Mouse (Mus musculus) heart, embryonic 12.5 days (tissue): ENCODE data around the gene Ptger1. TPM values are rescaled to one million over a fixed set of nuclear protein-coding genes. Genes with fewer than 3 reads are reported as not detected.

ENCODE experiments used
- ATAC-seq: fragments of 200-750 bp; cut with Nextera tagmentation; 2 replicates; pipeline ENCODE4 v1.8.0; 2017; ENCODE audit warnings: moderate TSS enrichment, moderate library complexity; ENCODE audit not compliant: insufficient number of reproducible peaks, low FRiP score
- H3K27ac ChIP-seq: fragments of 300-500 bp; sonication (generic); 2 replicates; pipeline ENCODE4 v1.5.1; 2016; ENCODE audit warnings: mild to moderate bottlenecking, moderate library complexity; ENCODE audit not compliant: poor library complexity, severe bottlenecking
- H3K27me3 ChIP-seq: fragments of 300-500 bp; sonication (generic); replicated peaks from 2 replicates; pipeline ENCODE4 v1.6.1; 2016; ENCODE audit warnings: mild to moderate bottlenecking, moderate library complexity
- H3K36me3 ChIP-seq: fragments of 300-500 bp; sonication (generic); 2 replicates; pipeline ENCODE4 v1.6.1; 2016; ENCODE audit warnings: mild to moderate bottlenecking, moderate library complexity
- H3K4me1 ChIP-seq: fragments of 300-500 bp; sonication (generic); replicated peaks from 2 replicates; pipeline ENCODE4 v1.6.1; 2016; ENCODE audit warnings: mild to moderate bottlenecking
- H3K4me2 ChIP-seq: fragments of 300-500 bp; sonication (generic); 2 replicates; pipeline ENCODE4 v1.6.1; 2016; ENCODE audit warnings: mild to moderate bottlenecking, moderate library complexity
- H3K4me3 ChIP-seq: fragments of 300-500 bp; sonication (generic); 2 replicates; pipeline ENCODE4 v1.5.1; 2016; ENCODE audit warnings: mild to moderate bottlenecking
- H3K9ac ChIP-seq: fragments of 300-500 bp; sonication (generic); 2 replicates; pipeline ENCODE4 v1.6.1; 2016; ENCODE audit warnings: mild to moderate bottlenecking, moderate library complexity
- H3K9me3 ChIP-seq: fragments of 300-500 bp; sonication (generic); replicated peaks from 2 replicates; pipeline ENCODE4 v1.6.1; 2016; ENCODE audit warnings: mild to moderate bottlenecking, moderate library complexity
- whole genome bisulfite sequencing: fragments of 180-500 bp; shearing (Covaris S2); methylation state at CpG from one replicate; pipeline ENCODE4 v1.1.7; 2016; 5-methylcytosine and 5-hydroxymethylcytosine counted together
- polyA plus RNA-seq: library from polyadenylated mRNA; unstranded; fragments of >200 nt; fragmentation: Nextera tagmentation; extraction: Ambion mirVana; gene quantifications from 2 replicates; pipeline ENCODE4 v1.2.1, GENCODE M21; 2016

Ptger1 gene
- 0.32 and 0.60 TPM in 2 replicates for polyA plus RNA-seq

DNA sequence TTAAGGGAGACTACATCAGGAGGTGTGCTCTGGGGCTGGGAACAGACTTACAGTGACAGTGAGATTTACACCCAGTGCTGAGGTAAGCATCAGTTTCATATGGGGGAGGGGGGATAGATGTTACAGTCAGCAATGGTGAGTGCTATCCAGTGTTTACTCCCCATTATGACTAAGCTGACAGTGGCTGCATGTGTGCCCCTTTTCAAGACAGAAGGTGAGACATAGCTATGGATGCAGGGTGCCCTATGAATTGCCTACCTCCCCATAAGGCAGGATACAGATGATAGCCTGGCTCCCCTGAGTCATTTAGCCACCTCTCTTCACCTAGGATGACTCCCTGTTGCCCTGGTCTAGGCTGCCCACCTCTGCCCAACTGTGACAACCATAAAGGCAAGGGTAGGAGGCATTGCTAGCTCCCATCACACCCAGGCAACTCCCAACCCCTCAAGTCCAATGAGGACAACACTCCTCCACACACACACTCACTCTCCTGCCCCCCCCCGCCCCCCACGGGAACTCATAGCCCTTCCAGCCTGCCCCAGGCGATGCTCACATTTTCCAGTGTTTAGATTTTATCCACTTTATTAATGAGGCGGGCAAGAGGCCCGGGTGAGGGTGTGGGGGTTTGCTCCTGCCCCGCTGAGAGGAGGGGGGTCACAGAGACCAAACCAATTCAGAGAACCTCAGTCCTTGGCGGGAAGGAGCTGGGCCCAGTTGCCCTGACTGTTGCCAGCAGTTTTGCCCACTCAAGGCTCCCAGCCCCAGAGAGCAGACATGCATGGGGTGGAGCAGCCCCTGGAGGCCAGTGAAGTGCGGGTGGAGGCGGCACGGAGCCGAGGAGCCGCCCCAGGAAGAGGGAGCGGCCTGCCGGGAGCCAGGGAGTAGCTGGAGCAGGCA, at the start of gene Ptger1:
TSS of gene Ptger1 (plus strand) at position 710 of the 897 bp plus-strand sequence.
- WGBS: 31% methylated on average over 14 of the region's 14 CpGs
- 0 out of 2 replicates have a peak, but pooled peaks have one; percentile 9 for ATAC-seq
- peak within 1 kb of the TSS; percentile 4; the same call in 1 of the 2 replicates for H3K27ac ChIP-seq

DNA sequence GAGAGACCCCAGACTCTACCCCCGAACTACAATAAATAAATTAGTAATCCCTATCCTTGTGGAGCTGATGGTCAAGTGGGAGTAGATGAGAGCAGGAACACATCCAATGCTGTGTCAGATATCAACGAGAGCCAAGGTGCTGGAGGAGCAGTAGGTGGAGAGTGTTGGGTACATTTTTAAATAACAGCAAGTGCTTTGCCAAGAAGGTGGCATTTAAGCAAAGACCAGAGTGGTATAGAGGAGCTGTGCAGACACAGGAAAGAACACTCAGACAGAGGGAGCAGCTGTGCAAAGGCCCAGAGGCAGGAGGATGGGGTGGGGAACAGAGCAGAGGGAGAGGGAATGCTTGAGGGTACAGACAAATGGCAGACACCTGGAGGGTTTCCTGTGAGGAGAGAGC, 49.4 kb upstream of the Ptger1 start:
- Histone ChIP-seq H3K4me1 (peaks cover 2% of the 10 kb centered on the region; the same call in 1 of the 2 replicates), H3K27me3 (no peaks in the 10 kb centered on the region), H3K9me3 (no peaks in the 10 kb centered on the region), H3K36me3 (peaks cover 20% of the 10 kb centered on the region), H3K4me3 (no peak overlapping the region), H3K27ac (no peak overlapping the region), H3K4me2 (no peak overlapping the region), H3K9ac (no peak overlapping the region)
- ATAC-seq: no peak
- WGBS: 75% methylated on average over 2 of the region's 2 CpGs

More for the DNA sequence above, at the start of gene Ptger1:
- Histone ChIP-seq H3K36me3 (peaks cover 30% of the 10 kb centered on the region), H3K4me1 (peaks cover 56% of the 10 kb centered on the region), H3K9me3 (no peaks in the 10 kb centered on the region), H3K27me3 (peaks cover 15% of the 10 kb centered on the region; the same call in 1 of the 2 replicates), H3K9ac (no peak within 1 kb of the TSS), H3K4me2 (peak within 1 kb of the TSS; percentile 18; the same call in 1 of the 2 replicates), H3K4me3 (no peak within 1 kb of the TSS)

DNA sequence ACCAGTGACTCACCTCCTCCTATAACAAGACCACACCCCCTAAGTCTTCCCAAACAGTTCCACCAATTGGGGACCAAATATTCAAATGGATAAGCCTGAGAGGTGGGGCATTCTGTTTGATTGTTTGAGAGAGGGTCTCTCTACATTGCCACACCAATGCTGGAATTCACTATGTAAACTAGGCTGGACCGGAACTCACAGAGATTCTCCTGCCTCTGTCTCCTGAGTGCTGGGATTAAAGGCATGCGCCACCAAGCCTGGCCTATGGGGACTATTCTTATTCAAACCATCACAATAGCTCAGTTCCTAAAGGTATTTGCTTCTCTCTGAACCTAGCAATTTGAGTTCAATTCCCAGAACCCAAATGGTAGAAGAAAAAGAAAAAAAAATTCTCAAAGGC, 47.9 kb upstream of the Ptger1 start:
- no peaks in the 10 kb centered on the region for H3K27me3 ChIP-seq
- no peak for ATAC-seq
- H3K36me3 ChIP-seq: peaks cover 8% of the 10 kb centered on the region; the same call in 1 of the 2 replicates
- no peak overlapping the region for H3K27ac ChIP-seq
- no peak overlapping the region for H3K4me2 ChIP-seq
- H3K4me1 ChIP-seq: peaks cover 3% of the 10 kb centered on the region; the same call in 1 of the 2 replicates
- 92% methylated on average over 2 of the region's 2 CpGs for WGBS
- H3K4me3 ChIP-seq: no peak overlapping the region
- H3K9me3 ChIP-seq: no peaks in the 10 kb centered on the region
- H3K9ac ChIP-seq: no peak overlapping the region

DNA sequence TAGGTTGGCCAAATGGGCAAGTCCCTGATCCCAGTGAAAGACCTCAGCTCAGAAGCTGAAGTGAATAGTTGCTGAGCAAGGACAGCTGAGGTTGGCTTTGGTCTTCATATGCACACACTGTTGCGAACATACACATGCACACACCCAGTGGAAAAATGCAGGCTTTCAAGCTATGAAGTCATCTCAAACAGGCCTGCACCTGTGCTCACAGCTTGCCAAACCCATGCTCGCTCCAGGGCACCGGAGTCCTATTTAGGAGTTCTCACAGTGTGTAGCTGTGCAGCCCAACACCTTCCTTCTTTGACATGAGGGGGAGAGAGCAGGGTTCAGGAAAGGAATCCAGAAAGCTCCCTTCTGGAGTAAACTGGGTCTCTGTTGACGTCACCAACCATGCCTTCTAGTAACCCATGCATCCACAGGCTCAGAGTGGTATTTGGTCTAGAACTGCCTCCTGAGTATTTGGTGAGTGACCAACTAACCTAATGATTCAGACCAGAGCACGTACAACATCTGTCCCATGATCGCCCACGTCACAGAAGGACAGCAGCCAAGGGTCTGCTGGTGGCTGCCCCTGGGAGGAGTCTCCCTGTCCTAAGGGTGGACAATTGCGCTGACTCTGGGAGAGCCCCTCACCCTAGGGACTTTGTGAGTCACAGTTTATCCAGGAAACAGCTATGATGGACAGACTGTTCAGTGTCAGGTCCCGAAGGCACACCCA, 46.8 kb upstream of the Ptger1 start:
- H3K9ac ChIP-seq: no peak overlapping the region
- no peak for ATAC-seq
- no peak overlapping the region for H3K4me2 ChIP-seq
- H3K36me3 ChIP-seq: no peaks in the 10 kb centered on the region
- no peaks in the 10 kb centered on the region for H3K27me3 ChIP-seq
- H3K4me1 ChIP-seq: peaks cover 3% of the 10 kb centered on the region; the same call in 1 of the 2 replicates
- no peaks in the 10 kb centered on the region for H3K9me3 ChIP-seq
- no peak overlapping the region for H3K27ac ChIP-seq
- WGBS: 80% methylated on average over 9 of the region's 9 CpGs
- H3K4me3 ChIP-seq: no peak overlapping the region

DNA sequence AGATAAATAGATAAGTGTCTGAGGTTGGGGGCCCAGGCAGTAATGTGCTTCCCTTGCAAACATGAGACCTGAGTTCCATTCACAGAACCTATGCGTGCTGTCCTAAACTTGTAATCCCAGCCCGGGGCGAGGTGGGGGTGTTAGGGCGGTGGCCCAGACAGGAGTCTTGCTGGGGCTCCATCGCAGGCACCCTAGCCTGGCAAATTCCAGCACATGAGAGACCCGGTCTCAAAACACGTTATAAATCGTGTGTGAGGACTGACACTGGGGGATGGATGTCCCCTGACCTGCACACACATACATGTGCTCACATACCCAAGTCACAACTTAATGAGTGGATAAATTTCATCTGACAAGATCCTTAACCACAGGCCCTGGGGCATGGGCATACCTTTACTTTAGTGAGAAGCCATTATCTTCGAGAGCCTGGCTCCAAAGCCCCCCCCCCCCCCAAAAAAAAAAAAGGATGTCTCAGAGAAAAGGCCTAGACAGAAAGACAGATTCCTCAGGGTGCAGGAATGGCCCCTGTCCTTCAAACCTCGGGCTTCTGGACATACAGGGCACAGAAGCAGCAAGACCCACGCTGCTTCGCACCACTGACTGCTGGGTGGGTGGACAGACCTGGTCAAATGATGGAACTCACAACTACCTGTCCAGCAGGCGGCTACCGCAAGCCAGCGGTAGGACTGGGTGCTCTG, 44.6 kb upstream of the Ptger1 start:
- 55% methylated on average over 15 of the region's 15 CpGs for WGBS
- peak overlapping the region; percentile 66 for H3K9ac ChIP-seq
- no peak overlapping the region for H3K27ac ChIP-seq
- H3K36me3 ChIP-seq: no peaks in the 10 kb centered on the region
- H3K27me3 ChIP-seq: no peaks in the 10 kb centered on the region
- peak overlapping the region; percentile 41 for H3K4me3 ChIP-seq
- H3K4me1 ChIP-seq: peaks cover 3% of the 10 kb centered on the region; the same call in 1 of the 2 replicates
- no peaks in the 10 kb centered on the region for H3K9me3 ChIP-seq
- ATAC-seq: peak; percentile 49; the same call in 1 of the 2 replicates
- peak overlapping the region; percentile 81 for H3K4me2 ChIP-seq

DNA sequence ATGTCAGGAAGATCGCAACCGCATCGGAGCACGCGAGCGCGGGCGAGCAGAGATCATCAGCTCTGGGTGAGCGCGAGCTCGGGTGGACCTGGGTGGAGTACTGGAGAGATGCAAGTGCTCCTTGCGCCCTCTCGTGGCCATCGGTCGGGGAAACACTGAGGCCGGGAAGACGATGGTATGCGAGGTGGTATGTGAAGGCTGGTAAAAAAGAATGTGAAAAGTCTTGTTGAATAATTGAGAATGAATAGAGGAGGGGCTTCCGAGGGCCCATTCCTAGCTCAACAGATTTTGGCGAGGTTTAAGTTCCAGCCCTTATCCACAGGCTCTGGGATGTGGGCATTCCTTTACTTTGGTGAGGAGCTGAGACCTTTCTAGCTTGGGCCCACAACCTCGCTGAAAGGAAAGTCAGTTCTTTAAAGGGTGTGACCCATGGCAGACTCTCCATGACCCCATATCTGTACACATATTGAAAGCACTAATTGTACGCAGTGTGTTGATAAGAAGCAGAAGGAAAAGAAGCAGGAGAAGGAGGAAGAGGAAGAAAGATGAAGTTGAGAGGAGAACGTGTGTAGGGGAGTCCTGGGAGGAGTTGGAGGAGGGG, 44.0 kb upstream of the Ptger1 start:
- 8% methylated on average over 23 of the region's 23 CpGs for WGBS
- Histone ChIP-seq H3K9me3 (no peaks in the 10 kb centered on the region), H3K9ac (peak overlapping the region; percentile 66), H3K36me3 (no peaks in the 10 kb centered on the region), H3K27ac (no peak overlapping the region), H3K27me3 (no peaks in the 10 kb centered on the region), H3K4me2 (peak overlapping the region; percentile 81), H3K4me3 (peak overlapping the region; percentile 41), H3K4me1 (peaks cover 3% of the 10 kb centered on the region; the same call in 1 of the 2 replicates)
- ATAC-seq: peak; percentile 80; the same call in 1 of the 2 replicates

DNA sequence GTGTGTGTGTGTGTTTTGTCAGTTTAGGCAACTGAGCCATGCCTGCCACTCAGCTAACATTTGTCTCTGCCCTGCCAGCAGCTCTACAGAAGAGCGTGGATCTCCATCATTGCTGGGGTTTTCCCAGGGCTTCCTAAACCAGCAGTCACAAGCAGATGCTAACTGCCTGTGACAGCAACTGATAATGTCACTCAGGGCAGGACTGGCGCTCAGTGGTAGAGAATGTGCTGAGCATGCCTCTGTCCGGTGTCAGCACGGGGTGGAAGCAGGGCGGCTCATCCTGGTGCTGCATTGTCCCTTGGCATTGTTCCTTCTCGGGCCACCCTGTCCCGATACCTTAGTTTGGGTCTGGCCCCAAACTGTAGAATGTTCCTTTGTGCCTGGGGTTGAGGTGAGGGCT, 42.9 kb upstream of the Ptger1 start:
- H3K9me3 ChIP-seq: no peaks in the 10 kb centered on the region
- no peak overlapping the region for H3K27ac ChIP-seq
- H3K36me3 ChIP-seq: no peaks in the 10 kb centered on the region
- no peak for ATAC-seq
- peaks cover 3% of the 10 kb centered on the region; the same call in 1 of the 2 replicates for H3K4me1 ChIP-seq
- H3K4me3 ChIP-seq: no peak overlapping the region
- no peak overlapping the region for H3K4me2 ChIP-seq
- 50% methylated on average over 7 of the region's 7 CpGs for WGBS
- no peak overlapping the region for H3K9ac ChIP-seq
- no peaks in the 10 kb centered on the region for H3K27me3 ChIP-seq

DNA sequence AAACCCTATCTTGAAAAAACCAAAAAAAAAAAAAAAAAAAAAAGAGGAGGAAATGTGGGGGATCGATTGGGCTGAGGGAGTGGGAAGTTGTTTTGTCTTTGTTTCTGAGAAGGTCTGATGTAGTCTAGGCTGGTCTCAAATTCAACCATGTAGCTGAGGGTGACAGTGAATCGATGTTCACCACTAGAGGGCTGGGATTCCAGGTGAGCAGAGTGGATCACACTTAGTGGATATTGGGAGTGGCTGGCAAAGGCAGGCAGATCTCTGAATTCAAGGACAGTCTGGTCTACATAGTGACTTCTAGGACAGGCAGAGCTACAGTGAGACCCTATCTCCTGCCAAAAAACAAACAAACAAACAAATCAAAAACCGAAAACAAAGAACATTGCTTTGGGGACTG, 41.7 kb upstream of the Ptger1 start:
- Histone ChIP-seq H3K4me3 (no peak overlapping the region), H3K4me2 (no peak overlapping the region), H3K27me3 (no peaks in the 10 kb centered on the region), H3K9ac (no peak overlapping the region), H3K27ac (no peak overlapping the region), H3K9me3 (no peaks in the 10 kb centered on the region), H3K4me1 (peaks cover 3% of the 10 kb centered on the region; the same call in 1 of the 2 replicates), H3K36me3 (no peaks in the 10 kb centered on the region)
- WGBS: 37% methylated on average over 3 of the region's 3 CpGs
- ATAC-seq: no peak

DNA sequence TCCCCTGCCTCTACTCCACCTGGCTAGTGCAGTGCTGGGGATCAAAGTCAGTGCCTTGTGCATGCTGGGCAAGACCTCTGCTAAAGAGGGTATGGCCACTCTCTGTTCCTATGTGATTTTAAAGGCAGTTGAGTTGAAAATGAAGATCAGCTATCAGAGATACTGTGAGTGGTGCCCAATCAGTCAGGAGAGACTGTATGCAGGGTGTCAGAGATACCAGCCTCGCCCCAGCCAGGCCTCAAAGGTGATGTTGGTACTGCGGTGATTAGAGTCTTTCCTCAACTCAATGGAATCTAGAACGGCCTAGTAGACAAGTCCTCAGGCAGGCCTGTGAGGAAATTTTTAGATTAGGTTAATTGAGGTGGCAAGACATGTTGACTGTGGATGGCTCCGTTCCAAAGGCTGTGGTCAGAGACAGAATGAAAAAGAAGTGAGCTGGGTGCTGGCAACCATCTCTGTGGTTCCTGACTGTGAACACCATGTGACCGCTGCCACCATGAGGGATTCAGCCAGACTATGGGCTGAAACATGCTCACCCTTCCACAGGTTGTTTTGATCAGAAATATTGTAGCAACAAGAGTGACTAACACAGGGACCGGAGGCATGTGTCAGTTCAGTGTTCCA, 40.7 kb upstream of the Ptger1 start:
- Histone ChIP-seq H3K27ac (no peak overlapping the region), H3K4me3 (no peak overlapping the region), H3K4me2 (no peak overlapping the region), H3K4me1 (peaks cover 3% of the 10 kb centered on the region; the same call in 1 of the 2 replicates), H3K36me3 (no peaks in the 10 kb centered on the region), H3K9me3 (no peaks in the 10 kb centered on the region), H3K9ac (no peak overlapping the region), H3K27me3 (no peaks in the 10 kb centered on the region)
- ATAC-seq: no peak
- WGBS: 69% methylated on average over 6 of the region's 6 CpGs

DNA sequence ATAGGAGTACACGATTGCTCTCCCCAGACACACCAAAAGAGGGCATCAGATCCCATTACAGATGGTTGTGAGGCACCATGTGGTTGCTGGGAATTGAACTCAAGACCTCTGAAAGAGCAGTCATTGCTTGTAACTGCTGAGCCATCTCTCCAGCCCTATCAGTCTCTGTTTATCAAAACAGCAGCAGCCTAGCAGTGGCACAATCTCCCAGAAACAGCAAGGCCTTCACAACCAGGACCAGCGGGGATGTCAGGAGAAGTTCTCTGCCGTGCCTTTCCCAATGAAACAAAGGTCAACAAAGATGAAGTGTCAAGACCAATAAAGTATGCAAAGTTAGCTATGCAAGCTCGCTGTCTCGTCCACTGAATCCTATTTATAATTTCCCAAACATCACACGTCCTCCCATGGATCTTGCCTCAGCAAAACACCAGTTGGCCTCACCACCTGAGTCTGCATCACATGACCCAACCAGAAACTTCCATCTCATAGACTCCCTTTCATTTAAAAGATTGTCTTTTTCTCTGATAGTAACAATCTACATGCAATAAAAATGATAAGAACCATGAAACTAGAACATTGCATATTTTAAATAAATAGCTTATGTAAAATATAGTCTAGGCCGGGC, 34.3 kb upstream of the Ptger1 start:
- Histone ChIP-seq H3K4me3 (no peak overlapping the region), H3K9ac (no peak overlapping the region), H3K36me3 (no peaks in the 10 kb centered on the region), H3K9me3 (0 out of 2 replicates have a peak, but pooled peaks cover 7% of the 10 kb centered on the region), H3K27ac (no peak overlapping the region), H3K27me3 (no peaks in the 10 kb centered on the region), H3K4me1 (no peaks in the 10 kb centered on the region), H3K4me2 (no peak overlapping the region)
- no peak for ATAC-seq
- 80% methylated on average over 7 of the region's 7 CpGs for WGBS
